Mouse (Mus musculus): ENCODE measurements around the gene Fto. TPM values are rescaled to one million over a fixed set of nuclear protein-coding genes. Genes with fewer than 3 reads are reported as not detected.

Fto gene
- polyA plus RNA-seq, 2 experiments from 2014 or later = 86.2 to 118 TPM

GRCm38 (mm10) chr8:91460965-91461364 is 147.6 kb downstream of the Fto start:
- ATAC-seq = no peak

GRCm38 (mm10) chr8:91463757-91464156 is 150.4 kb downstream of the Fto start:
- no peak for ATAC-seq

- ATAC-seq = no peak
Observed at GRCm38 (mm10) chr8:91467463-91467862, 154.1 kb downstream of the Fto start.

DNA sequence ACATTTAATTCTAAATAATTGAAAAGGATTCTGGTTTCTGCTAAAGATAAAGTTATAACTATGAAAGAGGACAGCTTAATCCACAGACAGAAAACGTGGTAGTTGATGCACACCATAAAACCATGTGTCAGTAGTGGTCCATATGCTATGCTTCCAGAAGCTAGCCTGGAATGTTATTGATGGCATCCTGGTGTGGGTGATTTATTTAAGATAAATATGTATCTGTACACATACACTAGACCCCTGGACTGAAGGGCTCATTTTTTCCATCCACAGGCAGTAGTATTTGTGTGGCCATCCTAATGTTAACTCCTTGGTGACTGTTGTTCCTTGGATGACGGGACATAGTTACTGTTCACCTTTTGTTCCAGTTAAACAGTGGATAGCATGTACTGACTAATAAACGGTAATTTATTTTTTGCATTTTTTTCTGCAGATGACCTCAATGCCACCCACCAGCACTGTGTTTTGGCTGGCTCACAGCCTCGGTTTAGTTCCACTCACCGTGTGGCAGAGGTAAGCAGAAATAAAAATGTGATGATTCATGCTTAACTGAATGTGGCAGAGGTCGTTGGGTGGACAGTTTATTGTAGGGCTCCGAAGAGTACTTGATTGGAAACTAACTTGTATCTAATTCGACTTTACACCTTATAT is 154.7 kb downstream of the Fto start:
- no peak for ATAC-seq

GRCm38 (mm10) chr8:91469441-91469840 is 156.1 kb downstream of the Fto start:
- no peak for ATAC-seq

DNA sequence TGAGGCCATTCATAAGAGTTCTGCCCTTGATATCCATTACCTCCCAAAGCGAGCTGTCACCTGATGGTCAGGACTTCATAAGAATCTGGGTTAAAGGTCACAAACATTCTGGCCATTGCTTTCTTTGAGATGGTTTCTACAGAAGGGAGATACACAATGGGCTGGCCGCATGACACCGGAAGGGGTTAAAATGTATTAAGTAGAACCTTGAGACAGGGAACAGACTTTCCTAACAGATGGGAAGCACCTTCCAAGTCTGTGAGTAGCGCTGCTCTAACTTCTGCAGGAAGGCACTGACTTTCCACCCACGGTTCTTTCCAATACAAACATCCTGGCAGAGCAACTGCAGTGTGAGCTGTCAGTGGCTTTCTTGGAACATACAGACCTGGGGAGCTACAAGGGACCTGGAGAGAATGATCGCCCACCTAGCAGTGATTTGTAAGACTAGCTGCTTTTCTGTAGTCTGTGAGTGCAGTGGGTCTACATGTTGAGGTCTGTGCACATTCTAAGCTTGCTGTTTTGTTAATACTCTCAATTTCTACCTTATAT is 161.5 kb downstream of the Fto start:
- no peak for ATAC-seq

DNA sequence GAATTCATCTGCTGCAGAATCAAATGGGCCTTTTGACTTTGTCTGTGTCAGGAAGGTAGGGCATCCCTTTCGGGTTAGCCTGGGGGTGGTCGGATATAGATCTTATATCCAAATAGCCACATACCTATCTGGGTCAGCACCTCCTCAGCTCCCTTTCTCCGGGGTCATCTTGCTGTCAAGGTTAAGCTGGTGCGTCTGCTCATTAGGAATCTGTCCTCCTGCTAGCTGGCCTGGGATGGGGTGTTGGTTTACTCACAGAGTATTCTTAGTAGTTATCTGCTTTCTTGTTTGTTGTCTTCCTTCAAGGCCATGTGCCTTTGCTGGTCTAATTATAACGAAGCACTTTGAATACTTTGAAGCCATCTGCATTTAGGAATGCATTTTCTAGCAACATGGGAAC is 163.7 kb downstream of the Fto start:
- ATAC-seq = no peak

GRCm38 (mm10) chr8:91477471-91477870 is 164.1 kb downstream of the Fto start:
- no peak for ATAC-seq

DNA sequence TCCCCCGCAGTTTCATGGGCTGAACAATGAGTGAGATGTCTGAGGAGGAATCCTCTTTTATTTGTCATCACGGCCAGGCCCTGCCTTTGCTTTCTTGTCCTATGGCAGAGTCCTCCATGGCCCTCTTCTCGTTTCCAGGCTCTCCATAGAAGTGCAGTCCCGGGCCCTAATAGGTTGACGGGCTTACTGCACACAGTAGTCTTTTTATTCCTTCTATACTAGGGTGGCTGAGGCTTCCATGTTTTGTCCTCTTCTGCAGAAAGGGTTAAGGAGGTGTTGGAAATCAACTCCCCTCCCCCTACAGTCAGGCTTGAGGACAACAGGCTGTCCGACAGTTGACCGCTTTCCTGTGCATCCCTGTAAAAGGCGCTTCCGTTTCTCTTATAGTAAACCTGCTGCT is 169.2 kb downstream of the Fto start:
- ATAC-seq = no peak

DNA sequence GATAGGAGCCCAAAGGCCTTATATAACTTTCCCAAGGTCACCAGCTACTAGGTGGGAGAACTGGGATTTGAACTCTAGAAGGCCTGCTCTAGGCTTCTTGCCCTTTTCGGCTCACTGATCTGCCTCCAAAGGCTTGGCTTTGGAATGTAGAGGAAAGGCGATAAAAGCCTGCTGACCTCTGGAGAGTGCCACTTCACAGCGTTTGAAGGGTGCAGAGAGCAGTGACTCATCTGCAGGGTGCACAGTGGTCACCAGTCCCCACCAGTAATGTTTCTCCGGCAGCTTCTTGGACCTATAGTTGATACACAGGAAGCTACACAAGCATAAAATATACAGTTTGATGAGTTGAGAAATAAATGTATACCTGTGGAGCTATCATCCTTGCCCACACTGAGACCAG is 173.1 kb downstream of the Fto start:
- ATAC-seq = no peak

DNA sequence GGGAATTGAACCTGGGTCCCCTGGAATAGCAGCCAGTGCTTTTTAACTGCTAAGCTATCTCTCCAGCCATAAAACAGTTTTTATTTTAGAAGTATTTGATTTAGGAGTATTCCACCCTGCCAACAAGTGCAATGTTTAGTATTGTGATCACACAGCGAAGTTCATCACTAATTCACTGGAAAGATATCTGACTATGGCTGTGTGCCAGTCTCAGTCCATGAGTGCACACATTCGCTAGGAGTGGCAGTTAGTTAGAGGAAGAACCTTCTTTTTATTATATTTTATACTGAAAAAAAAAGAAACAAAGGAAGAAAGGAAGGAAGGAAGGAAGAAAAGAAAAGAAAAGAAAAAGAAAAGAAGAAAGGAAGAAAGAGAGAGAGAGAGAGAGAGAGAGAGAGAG is 174.1 kb downstream of the Fto start:
- no peak for ATAC-seq

- no peak for ATAC-seq
Observed at GRCm38 (mm10) chr8:91488086-91488783, 174.9 kb downstream of the Fto start.

GRCm38 (mm10) chr8:91488784-91489450 is 175.6 kb downstream of the Fto start:
- no peak for ATAC-seq

DNA sequence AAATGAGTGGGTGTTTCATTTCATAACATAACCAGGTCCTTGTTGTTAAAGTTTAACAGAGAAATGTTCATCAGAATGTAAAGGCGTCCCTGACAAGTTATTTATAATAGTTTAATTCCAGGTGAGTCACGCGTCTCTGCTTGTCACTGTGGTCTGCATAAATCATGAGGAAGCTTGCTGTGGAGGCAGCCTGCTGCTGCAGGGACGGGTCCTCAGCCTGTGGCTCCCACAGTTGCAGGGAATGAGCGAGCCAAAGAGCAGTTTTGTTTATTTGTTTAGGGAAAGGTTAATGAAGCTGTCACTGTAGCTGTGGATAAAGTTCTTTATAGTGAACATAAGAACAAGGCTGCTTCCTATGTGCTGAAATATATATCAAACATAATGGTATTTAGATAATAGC is 176.7 kb downstream of the Fto start:
- ATAC-seq = no peak

GRCm38 (mm10) chr8:91493373-91493772 is 180.0 kb downstream of the Fto start:
- no peak for ATAC-seq

GRCm38 (mm10) chr8:91494501-91495259 is 181.4 kb downstream of the Fto start:
- no peak for ATAC-seq

DNA sequence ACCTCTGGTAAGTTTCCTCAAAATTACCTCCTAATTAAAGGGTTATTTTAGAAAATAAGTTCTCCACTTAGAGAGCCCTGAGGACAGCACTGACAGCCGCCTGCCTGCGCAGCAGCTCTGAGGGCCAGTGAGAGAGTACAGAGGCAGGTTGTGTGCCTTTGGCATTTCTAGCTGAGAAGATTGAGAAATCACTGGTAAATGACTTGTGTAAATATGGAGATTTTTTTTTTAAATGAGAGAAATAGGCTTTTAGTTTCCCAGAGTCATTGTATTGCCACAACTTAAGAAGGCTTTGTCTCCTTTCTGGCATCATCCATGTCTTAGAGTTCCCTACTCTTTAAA is 181.9 kb downstream of the Fto start:
- no peak for ATAC-seq

- ATAC-seq = no peak
Observed at GRCm38 (mm10) chr8:91496000-91496399, 182.7 kb downstream of the Fto start.

GRCm38 (mm10) chr8:91496936-91497335 is 183.6 kb downstream of the Fto start:
- no peak for ATAC-seq

DNA sequence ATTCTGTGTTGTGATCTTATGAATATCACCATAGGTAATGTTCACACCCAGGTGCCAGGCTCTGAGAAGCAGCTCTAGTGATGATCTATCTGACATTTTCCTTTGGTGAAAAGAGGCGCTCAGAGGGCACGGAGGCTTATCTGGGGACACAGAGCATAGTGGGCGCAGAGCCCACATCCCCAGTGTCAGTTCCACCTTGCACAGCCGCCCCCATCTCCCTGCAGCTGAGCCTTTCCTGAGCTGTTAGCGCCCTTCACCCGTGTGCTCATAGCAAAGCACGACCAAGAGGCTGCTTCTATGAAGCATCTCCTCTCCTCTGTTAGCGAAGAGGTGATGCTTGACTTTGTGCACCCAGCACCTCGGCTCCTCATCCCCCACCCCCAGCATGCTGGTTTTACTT is 185.3 kb downstream of the Fto start:
- ATAC-seq = no peak

DNA sequence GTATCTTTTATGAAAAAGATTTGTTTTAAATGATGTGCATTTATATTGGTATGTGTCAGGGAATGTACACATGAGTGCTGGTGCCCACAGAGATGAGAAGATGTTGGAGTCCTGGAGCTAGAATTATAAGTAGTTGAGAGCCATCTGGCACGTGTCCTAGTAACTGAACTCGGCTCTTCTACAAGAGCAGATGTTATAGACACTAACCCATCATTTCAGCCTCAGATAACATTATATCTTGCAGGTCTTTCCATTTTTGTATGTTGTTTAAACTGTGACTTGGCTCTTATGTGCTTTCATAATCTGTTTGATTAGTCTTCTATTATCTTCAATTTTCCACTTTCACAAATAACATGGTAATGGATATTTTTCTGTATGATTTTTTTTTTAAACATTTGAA is 186.0 kb downstream of the Fto start:
- no peak for ATAC-seq

- ATAC-seq = no peak
Observed at GRCm38 (mm10) chr8:91501960-91502600, 188.8 kb downstream of the Fto start.

GRCm38 (mm10) chr8:91502791-91503190 is 189.5 kb downstream of the Fto start:
- no peak for ATAC-seq

Data from CD4-positive, CD25-positive, alpha-beta regulatory T cell, adult 4 months (primary cell).